Mouse (Mus musculus): ENCODE data around the gene Gng10. TPM values are rescaled to one million over a fixed set of nuclear protein-coding genes. Genes with fewer than 3 reads are reported as not detected.

Gene Gng10
- total RNA-seq, 2 experiments from 2014 or later: 32.1 to 32.9 TPM

Other genes with a start within 250 kb of the Gng10 start
- gene Olfr267, start 247.4 kb upstream of the Gng10 start, total RNA-seq (2021): under 1 TPM in 1 of 2 experiments, not detected in 1; 0.36 TPM
- gene Ecpas, start 122.3 kb upstream of the Gng10 start, total RNA-seq (2021): 100 to 1,000 TPM; 153 to 156 TPM
- gene Zkscan16, start 91.5 kb upstream of the Gng10 start, total RNA-seq (2021): under 1 TPM; 0.12 TPM
- gene Ptgr1, start 48.0 kb upstream of the Gng10 start, total RNA-seq (2021): 1 to 10 TPM; 5.3 to 5.6 TPM
- 10 to 100 TPM; 15.9 to 18.2 TPM for gene Dnajc25, start 40.0 kb upstream of the Gng10 start, total RNA-seq (2021)
- gene Gm20503, start 31.9 kb upstream of the Gng10 start, total RNA-seq (2021): 1 to 10 TPM; 3.7 TPM
- gene AI481877, start 103.9 kb downstream of the Gng10 start, total RNA-seq (2021): not detected
- gene Ugcg, start 154.2 kb downstream of the Gng10 start, total RNA-seq (2021): 10 to 100 TPM; 22.1 to 23.3 TPM

All from heart, postnatal 10 days (tissue).